In the genomic region with DNA sequence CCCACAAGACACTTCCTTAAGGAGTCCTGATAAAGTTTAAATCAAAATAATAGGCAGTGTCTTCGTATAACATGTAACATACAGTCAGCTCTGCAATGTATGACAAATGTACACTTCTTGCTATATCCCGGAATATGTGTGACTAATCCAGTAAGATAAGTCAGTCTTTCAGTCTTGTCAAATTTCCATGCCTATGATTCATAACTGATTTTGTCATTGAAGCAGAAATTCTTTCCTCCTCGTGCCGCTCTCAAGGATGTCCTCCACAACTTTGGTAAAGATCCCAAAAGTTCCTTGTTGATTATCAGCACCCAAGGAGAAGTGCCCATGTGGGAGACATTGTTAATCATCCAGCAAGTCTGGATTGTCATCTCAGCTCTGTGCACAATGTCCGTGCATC, we compare ENCODE assay signal across 22 mouse cellular contexts. TPM values are rescaled to one million over a fixed set of nuclear protein-coding genes. Genes with fewer than 3 reads are reported as not detected.
A peak's percentile ranks its signal among the peaks of the same experiment; 100 is the strongest.
DNase-seq lines count a peak whose midpoint lies in the region; ATAC-seq and TF ChIP-seq lines count a peak whose summit lies in the region.
"Had no signal": no experiment of that assay in that cellular context is flagged by ENCODE, and none has a peak within 500 bp of the region (broad histone marks: within the 10 kb centered on the region; RNA-seq: fewer than 3 reads in every experiment).

No protein-coding gene starts in this region.

- 93% methylated on average over 5 of the region's 5 CpGs for WGBS in midbrain, embryonic 13.5 days

- peak overlapping the region; percentile 20; the same call in 1 of the 2 replicates for H3K27ac ChIP-seq in embryonic fibroblast, embryonic 13.5 days (ENCODE audit: insufficient read depth, low read length)
- no peak overlapping the region for H3K27ac ChIP-seq in midbrain, embryonic 13.5 days
- H3K27ac ChIP-seq: embryonic facial prominence, embryonic 10.5 days; embryonic facial prominence, embryonic 12.5 days; forebrain, embryonic 10.5 days; forebrain, embryonic 13.5 days; forebrain, embryonic 15.5 days had no signal

- no peak for TF ChIP-seq POLR2A in embryonic fibroblast, embryonic 13.5 days (IDR thresholded peaks at IDR 0.05; ENCODE audit: low read depth, low read length)

- H3K9me3 ChIP-seq in midbrain, embryonic 13.5 days: no peaks in the 10 kb centered on the region
- H3K9me3 ChIP-seq: embryonic facial prominence, embryonic 10.5 days; embryonic facial prominence, embryonic 12.5 days; forebrain, embryonic 10.5 days; forebrain, embryonic 13.5 days; forebrain, embryonic 15.5 days had no signal

- no peak overlapping the region for H3K4me3 ChIP-seq in C2C12 (ENCODE audit: insufficient read depth, poor library complexity, severe bottlenecking)
- H3K4me3 ChIP-seq in embryonic fibroblast, embryonic 13.5 days (ENCODE audit: insufficient read depth, low read length): no peak overlapping the region
- no peak overlapping the region for H3K4me3 ChIP-seq in midbrain, embryonic 13.5 days (replicated peaks)
- H3K4me3 ChIP-seq: embryonic facial prominence, embryonic 10.5 days; embryonic facial prominence, embryonic 12.5 days; erythroblast, embryonic 14.5 days; forebrain, embryonic 10.5 days; forebrain, embryonic 13.5 days; forebrain, embryonic 15.5 days had no signal

- H3K79me2 ChIP-seq in C2C12 (ENCODE audit: control insufficient read depth, insufficient read depth): no peaks in the 10 kb centered on the region

- no peak overlapping the region for H3K9ac ChIP-seq in midbrain, embryonic 13.5 days (replicated peaks)
- H3K9ac ChIP-seq: embryonic facial prominence, embryonic 12.5 days; forebrain, embryonic 13.5 days; forebrain, embryonic 15.5 days; forebrain, postnatal 0 days had no signal

- ATAC-seq in midbrain, embryonic 13.5 days: no peak
- ATAC-seq: activated CD4-positive, CD25-positive, alpha-beta regulatory T cell, adult 4 months; forebrain, embryonic 13.5 days; forebrain, embryonic 15.5 days; forebrain, postnatal 0 days; Patski had no signal

- TF ChIP-seq CTCF in C2C12 (IDR thresholded peaks at IDR 0.05; ENCODE audit: control insufficient read depth, insufficient read depth, insufficient read length): no peak
- no peak for TF ChIP-seq CTCF in embryonic fibroblast, embryonic 13.5 days (IDR thresholded peaks at IDR 0.05; ENCODE audit: borderline replicate concordance, insufficient read depth, low read length)

- no peak overlapping the region for H3K4me2 ChIP-seq in midbrain, embryonic 13.5 days (replicated peaks)
- H3K4me2 ChIP-seq: embryonic facial prominence, embryonic 12.5 days; forebrain, embryonic 13.5 days; forebrain, embryonic 15.5 days had no signal

- peak; percentile 64 for DNase-seq in 3T3-L1 (ENCODE audit: low read depth, low spot score)
- DNase-seq in heart, adult 18-20 months: no peak
- DNase-seq: adrenal gland, postnatal 10 days; adrenal gland, postnatal 25 days; B cell, adult 2 months; cerebellum, adult 11-12 months; cerebellum, adult 2 months; cerebellum, adult 9-10 months; cerebellum, postnatal 10 days; cerebellum, postnatal 25 days; forebrain, postnatal 0 days had no signal

- H3ac ChIP-seq in C2C12 (ENCODE audit: control insufficient read depth, insufficient read length, low read depth): no peak overlapping the region

- no peaks in the 10 kb centered on the region for H3K27me3 ChIP-seq in C2C12 (ENCODE audit: control insufficient read depth, insufficient read depth, insufficient read length)
- no peaks in the 10 kb centered on the region for H3K27me3 ChIP-seq in midbrain, embryonic 13.5 days
- H3K27me3 ChIP-seq: embryonic facial prominence, embryonic 12.5 days; forebrain, embryonic 13.5 days; forebrain, embryonic 15.5 days; Patski had no signal

- H3K36me3 ChIP-seq in C2C12 (ENCODE audit: control insufficient read depth, insufficient read depth): no peaks in the 10 kb centered on the region
- H3K36me3 ChIP-seq in midbrain, embryonic 13.5 days: no peaks in the 10 kb centered on the region
- H3K36me3 ChIP-seq: embryonic facial prominence, embryonic 10.5 days; embryonic facial prominence, embryonic 12.5 days; forebrain, embryonic 10.5 days; forebrain, embryonic 15.5 days had no signal

- no peaks in the 10 kb centered on the region for H3K79me3 ChIP-seq in C2C12 (ENCODE audit: low read depth)

- peaks cover 2% of the 10 kb centered on the region; the same call in 1 of the 2 replicates for H3K4me1 ChIP-seq in embryonic fibroblast, embryonic 13.5 days (ENCODE audit: control insufficient read depth, insufficient read depth, low read length)
- no peaks in the 10 kb centered on the region for H3K4me1 ChIP-seq in midbrain, embryonic 13.5 days (replicated peaks)
- H3K4me1 ChIP-seq: embryonic facial prominence, embryonic 10.5 days; embryonic facial prominence, embryonic 12.5 days; forebrain, embryonic 10.5 days; forebrain, embryonic 13.5 days; forebrain, embryonic 15.5 days had no signal

TF ChIP-seq in C2C12, 6 proteins besides CTCF, POLR2A, EP300 and RAD21:
- TF ChIP-seq FOSL1 (IDR thresholded peaks at IDR 0.05; ENCODE audit: insufficient read depth, low read length, poor library complexity, severe bottlenecking): no peak
- no peak for TF ChIP-seq MYOD1 (IDR thresholded peaks at IDR 0.05; ENCODE audit: control insufficient read depth, insufficient read length, low read depth)
- TF ChIP-seq MAX (IDR thresholded peaks at IDR 0.05): peak; percentile 36
TF ChIP-seq in C2C12: peak in this region for 1.

RNA-seq across cellular contexts. Expression of gene Tnfaip3, which starts 11.3 kb away (rescaled TPM):
- polyA plus RNA-seq in C2C12 (2012; fragmentation: generic; extraction: Trizol): 4.3 TPM
- polyA plus RNA-seq in embryonic fibroblast, embryonic 13.5 days (2011; ENCODE audit: insufficient read length, low read depth, missing spikeins): 7.6 and 8.2 TPM in 2 replicates
- polyA plus RNA-seq in midbrain, embryonic 13.5 days (2015; fragmentation: Nextera tagmentation; extraction: Ambion mirVana): 1.5 TPM in 2 replicates
- 1 to 10 TPM; 1.5 to 3.2 TPM for total RNA-seq in heart, adult 18-20 months (2021)
